Mouse (Mus musculus): ENCODE measurements around the gene Spata16.
"Not testable (repeated sequence)": the region's sequence is repeated elsewhere in the genome, so short reads cannot be mapped to it uniquely, and the experiment has no call there.

The Spata16 gene

GRCm38 (mm10) chr3:26637402-26637801 is at the start of gene Spata16:
Spata16 (plus strand) TSS chr3:26637620.
- DNase-seq (ENCODE audit: low read depth): no peak

GRCm38 (mm10) chr3:26604861-26605260 is 32.6 kb upstream of the Spata16 start:
- DNase-seq (ENCODE audit: low read depth): no peak

GRCm38 (mm10) chr3:26608531-26608930 is 28.9 kb upstream of the Spata16 start:
- DNase-seq (ENCODE audit: low read depth): no peak

- no peak for DNase-seq (ENCODE audit: low read depth)
These were observed 1.8 kb downstream of the Spata16 start for GRCm38 (mm10) chr3:26639214-26639613.

GRCm38 (mm10) chr3:26639851-26640250 is 2.4 kb downstream of the Spata16 start:
- no peak for DNase-seq (ENCODE audit: low read depth)

GRCm38 (mm10) chr3:26640321-26641075 is 3.1 kb downstream of the Spata16 start:
- DNase-seq (ENCODE audit: low read depth): no peak

GRCm38 (mm10) chr3:26641351-26642249 is 4.2 kb downstream of the Spata16 start:
- DNase-seq (ENCODE audit: low read depth): no peak

GRCm38 (mm10) chr3:26644136-26644535 is 6.7 kb downstream of the Spata16 start:
- DNase-seq (ENCODE audit: low read depth): no peak

GRCm38 (mm10) chr3:26646834-26647233 is 9.4 kb downstream of the Spata16 start:
- no peak for DNase-seq (ENCODE audit: low read depth)

GRCm38 (mm10) chr3:26685832-26686231 is 48.4 kb downstream of the Spata16 start:
- DNase-seq (ENCODE audit: low read depth): no peak

GRCm38 (mm10) chr3:26709492-26709891 is 72.1 kb downstream of the Spata16 start:
- not testable (repeated sequence) for DNase-seq (ENCODE audit: low read depth)

- no peak for DNase-seq (ENCODE audit: low read depth)
These were observed 90.1 kb downstream of the Spata16 start for GRCm38 (mm10) chr3:26727526-26727925.

GRCm38 (mm10) chr3:26750492-26750891 is 113.1 kb downstream of the Spata16 start:
- no peak for DNase-seq (ENCODE audit: low read depth)

- DNase-seq (ENCODE audit: low read depth): no peak
These were observed 115.0 kb downstream of the Spata16 start for GRCm38 (mm10) chr3:26752441-26752840.

GRCm38 (mm10) chr3:26793334-26794101 is 156.1 kb downstream of the Spata16 start:
- DNase-seq (ENCODE audit: low read depth): no peak

- no peak for DNase-seq (ENCODE audit: low read depth)
These were observed 158.6 kb downstream of the Spata16 start for GRCm38 (mm10) chr3:26795851-26796538.

GRCm38 (mm10) chr3:26796954-26797353 is 159.5 kb downstream of the Spata16 start:
- no peak for DNase-seq (ENCODE audit: low read depth)

GRCm38 (mm10) chr3:26814307-26814706 is 176.9 kb downstream of the Spata16 start:
- DNase-seq (ENCODE audit: low read depth): no peak

- DNase-seq (ENCODE audit: low read depth): no peak
These were observed 178.3 kb downstream of the Spata16 start for GRCm38 (mm10) chr3:26815764-26816163.

GRCm38 (mm10) chr3:26819398-26819797 is 182.0 kb downstream of the Spata16 start:
- no peak for DNase-seq (ENCODE audit: low read depth)

- DNase-seq (ENCODE audit: low read depth): no peak
These were observed 189.8 kb downstream of the Spata16 start for GRCm38 (mm10) chr3:26826958-26827839.
